Mouse (Mus musculus): ENCODE measurements around the gene Cdh13.

GRCm38 (mm10) chr8:118581256-118581655 lies 297.7 kb downstream of the Cdh13 start:
- TF ChIP-seq CTCF (IDR thresholded peaks at IDR 0.05) (no peak), EP300 (IDR thresholded peaks at IDR 0.05; ENCODE audit: insufficient read depth, low read depth, low read length) (no peak)

Measured in heart, adult 2 months (tissue).